Mouse (Mus musculus) mouse trophoblast stem cell (cell line): ENCODE data around the gene Jrkl.

Source experiments
- in situ Hi-C, 2 experiments: fragments of 300-500 bp; cut with MseI, MboI; formaldehyde crosslinking; loops; 2 replicates in 1 of 2; 3 replicates in 1 of 2; pipeline ENCODE4 v1.15.1; 2025

Jrkl gene

DNA sequence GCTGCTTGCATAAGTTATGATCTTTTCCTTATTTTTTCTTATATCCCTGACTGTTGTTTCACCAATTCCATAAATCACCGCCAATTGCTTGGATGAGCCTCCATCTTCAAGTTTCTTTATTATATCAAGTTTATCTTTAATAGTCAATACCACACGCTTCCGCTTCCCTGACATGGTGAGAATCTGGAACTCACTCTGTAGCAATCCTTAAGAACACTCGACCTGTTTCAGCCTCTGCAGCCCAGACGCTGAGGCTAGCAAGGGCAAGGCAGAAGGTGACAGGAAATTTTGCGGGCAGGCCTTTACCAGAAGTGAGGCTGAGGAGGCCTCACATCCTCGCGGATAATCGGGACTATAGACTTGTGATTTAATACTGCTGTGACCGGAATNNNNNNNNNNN, at the start of gene Jrkl:
Gene Jrkl (minus strand): TSS at position 349 of the 400 bp plus-strand sequence.
- in situ Hi-C loops, result no loop called here

DNA sequence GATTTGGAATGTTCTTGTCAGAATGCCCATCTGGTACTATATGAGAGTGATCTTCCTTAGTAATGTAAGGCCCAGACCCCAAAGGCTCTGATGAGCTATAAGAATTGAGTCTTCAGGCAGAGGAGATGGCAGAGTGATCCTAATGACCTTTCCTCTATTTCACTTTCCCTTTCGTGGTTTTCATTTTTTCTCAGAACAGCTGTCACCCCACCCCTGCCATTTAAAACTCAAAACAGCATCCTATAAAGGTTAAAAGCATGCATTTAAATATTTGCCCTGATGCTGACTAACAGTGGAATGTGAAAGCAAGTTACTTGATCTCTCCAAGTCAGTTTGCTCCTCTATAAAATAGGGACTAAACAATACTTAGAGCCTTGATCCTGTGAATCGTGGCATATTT, 41.9 kb upstream of the Jrkl start:
- in situ Hi-C loops, result no loop called here

DNA sequence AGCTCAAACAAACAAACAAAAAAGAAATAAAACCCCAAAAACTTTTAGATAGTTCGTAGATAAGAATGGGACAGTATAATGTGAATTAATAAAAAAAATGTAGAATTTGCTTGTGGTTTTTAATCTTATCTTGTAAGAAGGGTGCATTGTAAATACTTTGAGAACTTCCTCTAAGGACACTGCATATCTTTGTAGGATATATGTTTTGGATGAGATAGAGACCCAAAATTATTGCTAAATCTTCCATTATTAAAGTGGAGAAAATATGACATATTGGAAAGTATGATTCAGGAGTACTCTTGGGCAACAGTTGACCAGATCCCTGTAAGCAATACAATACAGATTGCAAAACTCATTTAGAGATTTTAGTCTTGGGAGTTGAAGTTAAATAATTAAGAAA, 27.6 kb upstream of the Jrkl start:
- in situ Hi-C loops, result no loop called here

DNA sequence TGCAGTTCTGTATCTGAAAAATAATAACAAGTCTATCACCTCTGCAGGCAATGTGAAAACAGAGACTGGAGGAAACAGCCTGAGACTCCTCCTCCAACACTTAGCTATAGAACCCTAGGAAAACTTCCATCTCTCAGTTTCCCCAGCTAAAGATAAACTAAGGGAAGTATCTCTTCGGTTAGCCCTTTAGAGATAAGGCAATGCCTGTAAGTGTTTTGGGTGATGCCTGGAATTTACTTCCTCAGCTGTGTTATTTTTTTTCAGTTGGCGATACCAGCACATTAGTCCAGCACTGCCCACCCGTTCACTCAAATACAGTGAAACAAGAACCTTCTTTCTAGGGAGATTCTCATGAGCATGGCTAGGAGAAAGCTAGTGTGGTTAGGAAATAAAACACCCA, 15.4 kb upstream of the Jrkl start:
- in situ Hi-C loops, result no loop called here

DNA sequence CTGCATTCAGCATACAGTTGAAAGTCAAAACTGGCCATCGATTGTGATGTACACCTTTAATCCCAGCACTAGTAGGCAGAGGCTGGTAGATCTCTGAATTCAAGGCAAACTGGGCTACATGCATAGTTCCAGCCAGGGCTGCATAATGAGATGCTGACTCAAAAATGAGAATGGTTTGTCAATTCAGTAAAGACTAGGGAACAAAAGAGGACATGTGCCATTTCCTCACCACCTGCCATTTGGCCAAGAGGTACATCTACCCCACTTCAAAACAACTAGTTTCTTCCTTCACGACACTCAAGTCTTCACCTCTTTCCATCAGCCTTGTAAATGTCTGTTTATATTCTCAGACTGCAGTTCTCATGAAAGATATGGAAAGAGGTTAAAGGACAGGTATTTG, 12.5 kb upstream of the Jrkl start:
- in situ Hi-C loops, result no loop called here

DNA sequence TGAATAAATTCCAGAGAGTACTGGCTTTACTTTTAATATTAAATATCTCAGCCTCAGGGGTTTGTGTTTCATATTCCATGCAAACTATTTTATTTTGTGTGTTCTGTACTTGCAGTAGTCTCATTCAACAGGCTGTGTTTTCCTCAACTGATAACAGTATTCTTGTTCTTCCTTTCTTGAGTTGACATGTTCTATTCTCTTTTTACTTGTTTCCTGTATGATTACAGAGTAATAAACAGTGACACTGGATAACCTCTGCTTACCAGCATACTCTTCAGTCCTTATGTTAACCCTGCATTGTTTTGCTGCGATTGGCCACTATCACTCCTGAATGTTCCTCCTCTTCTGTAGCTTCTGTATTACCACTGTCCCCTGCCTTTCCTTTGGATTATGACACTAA, 11.1 kb upstream of the Jrkl start:
- in situ Hi-C loops, result no loop called here

DNA sequence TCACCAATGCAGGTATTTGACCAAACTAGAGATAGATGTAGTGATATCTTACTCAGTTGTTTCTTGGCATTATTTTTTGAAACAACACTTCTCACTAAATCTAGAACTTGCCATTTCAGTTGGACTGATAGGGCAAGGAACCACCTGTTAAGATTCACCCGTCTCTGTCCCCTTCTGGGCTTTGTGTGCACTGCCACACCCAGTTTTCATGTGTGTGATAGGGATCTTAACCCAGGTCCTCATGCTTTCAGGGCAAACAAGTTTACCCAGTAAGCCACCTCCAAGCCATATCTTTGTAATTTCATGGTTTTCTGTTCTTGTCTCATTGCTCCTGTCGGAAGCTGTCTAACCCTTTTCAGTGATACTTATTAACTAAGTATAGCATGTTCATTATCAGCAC, 5.6 kb upstream of the Jrkl start:
- in situ Hi-C loops, result no loop called here

DNA sequence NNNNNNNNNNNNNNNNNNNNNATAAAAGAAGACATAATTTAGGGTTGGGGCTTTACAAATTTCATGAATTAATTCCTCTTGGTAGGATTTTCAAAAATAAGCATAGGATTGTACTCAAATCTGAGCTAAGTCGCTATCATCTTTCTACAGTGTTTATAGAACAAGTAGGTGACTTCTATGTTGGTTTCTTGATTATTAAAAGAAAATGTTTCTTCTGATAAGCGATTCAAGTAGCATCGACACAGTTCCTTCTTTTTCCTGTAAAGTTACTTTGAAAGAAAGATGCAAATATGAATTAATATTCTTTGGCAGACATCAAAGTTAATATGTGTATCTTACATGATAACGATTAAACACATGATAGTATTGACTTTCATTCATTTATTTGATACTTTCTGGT, 2.5 kb upstream of the Jrkl start:
- in situ Hi-C loops, result no loop called here

DNA sequence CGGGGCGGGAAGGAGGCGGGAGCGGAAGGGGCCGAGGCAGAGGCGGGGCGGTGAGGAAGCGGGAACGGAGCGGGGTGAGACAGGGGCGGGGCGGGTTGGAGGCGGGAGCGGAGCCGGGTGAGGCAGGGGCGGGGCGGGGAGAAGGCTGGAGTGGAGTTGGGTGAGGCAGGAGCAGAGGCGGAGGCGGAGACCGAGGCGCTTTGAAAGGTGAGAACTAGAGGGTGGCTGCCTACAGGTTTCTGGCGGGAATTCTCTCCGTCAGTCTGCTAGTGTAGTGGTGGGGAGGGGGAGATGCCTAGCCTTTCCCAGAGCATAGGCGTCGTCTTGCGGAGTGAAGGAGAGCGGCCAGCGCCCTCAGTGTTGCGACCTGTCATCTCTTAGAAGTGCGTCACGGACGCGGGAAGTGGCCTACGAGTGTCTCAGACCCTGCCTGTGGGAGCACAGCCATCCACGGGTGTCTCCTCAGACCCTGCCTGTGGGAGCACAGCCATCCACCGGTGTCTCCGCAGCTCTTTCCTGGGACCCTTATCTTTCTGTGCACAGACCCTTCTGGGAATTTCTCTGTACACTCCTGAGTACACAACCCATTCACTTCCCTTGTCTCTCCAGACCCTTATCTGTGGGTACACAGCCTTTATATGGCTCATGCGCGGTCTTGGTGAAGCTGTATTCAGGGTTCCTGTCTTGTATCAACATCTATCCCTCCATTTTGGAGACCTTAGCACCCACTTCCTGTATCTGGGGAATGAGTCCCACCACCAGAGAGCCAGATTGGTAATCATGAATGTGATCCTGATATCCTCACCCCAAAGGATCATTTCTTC, 1.4 kb upstream of the Jrkl start, which contains the start of gene Ccdc82:
Gene Ccdc82 (plus strand): TSS at position 141 of the 824 bp plus-strand sequence.
- in situ Hi-C loops, result no loop called here

DNA sequence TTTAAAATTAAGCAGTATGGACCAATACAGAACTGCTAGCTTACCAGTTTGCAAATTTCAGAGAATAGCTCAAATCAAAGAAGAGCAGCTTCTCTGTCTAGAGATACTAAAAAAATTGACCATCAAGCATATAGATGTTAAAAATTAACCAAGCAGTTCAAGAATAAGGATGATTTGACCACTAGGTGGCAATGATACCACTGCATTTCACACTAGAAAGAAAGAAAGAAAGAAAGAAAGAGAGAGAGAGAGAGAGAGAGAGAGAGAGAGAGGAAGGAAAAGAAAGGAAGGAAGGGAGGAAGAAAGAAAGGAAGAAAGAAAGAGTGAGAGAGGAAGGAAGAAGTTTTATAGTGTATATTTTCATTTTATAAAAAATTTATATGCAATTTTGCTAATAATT, 3.3 kb downstream of the Jrkl start:
- in situ Hi-C loops, result no loop called here

DNA sequence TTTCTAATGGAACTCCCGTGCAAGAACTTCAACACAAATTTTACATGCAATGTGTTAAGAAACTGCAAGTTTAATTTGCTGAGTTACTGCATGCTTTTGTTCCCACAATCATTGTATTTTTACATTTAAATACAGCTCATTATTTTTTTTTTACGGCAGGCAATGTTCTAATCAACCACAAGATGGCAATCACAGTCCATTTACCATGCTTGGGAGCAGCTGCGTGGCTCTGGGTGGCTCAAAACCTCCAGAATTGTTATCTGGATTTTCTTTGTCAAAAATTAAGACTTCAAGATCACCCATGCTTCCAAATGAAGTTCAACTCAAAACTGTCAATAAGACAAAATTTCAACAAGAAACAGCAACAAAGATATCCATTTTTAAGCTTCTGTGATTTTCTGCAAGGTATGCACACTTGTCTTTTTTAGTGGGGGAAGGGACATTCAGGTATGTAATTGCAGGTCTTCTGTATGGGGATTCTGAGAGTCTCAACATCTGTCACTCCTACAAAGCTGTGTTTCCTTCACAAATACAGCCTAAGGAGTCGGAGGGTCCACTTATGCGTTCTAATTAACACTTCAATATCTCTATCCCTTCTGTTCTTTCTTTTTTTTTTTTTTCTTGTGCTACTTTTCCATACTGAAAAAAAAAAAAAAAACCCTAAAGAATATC, 13.9 kb downstream of the Jrkl start:
- in situ Hi-C loops, result loop anchor here (10.0 kb wide), 1 partner anchor 483 kb away; no protein-coding TSS in a partner anchor

DNA sequence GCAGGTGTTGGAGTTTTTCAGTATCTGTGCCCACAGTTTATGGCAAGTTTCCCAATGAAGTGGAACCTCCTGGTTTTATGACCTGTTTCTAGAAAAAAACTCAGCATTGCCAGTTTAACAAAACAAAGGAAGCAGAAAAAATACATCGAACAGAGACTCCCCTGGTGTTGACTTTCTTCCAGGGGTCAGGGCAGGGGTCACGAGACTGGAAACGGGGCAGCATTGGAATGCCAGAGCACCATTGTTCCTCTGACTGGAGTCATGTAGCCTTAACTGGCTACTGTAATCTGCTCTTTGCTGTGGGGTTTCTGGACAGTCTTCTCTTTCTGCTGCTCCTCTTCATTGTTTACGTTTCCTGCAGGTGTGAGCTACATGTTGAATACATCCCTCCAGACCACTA, 15.1 kb downstream of the Jrkl start:
- in situ Hi-C loops, result loop anchor here (10.0 kb wide), 1 partner anchor 484 kb away; no protein-coding TSS in a partner anchor

DNA sequence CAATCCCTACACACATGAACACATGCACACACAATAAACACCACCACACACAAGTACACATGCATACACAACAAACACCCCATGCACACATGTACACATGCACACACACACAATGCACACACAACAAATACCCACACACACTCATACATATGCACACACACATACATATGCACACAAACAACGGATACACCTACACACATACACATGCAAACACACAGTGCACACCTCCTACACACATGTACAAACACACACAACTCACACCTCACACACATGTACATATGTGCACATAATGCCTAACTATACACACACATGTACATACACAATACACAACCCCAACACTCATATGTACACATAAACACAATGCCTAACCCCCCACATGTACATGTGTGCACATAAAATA, 19.8 kb downstream of the Jrkl start:
- in situ Hi-C loops, result no loop called here

DNA sequence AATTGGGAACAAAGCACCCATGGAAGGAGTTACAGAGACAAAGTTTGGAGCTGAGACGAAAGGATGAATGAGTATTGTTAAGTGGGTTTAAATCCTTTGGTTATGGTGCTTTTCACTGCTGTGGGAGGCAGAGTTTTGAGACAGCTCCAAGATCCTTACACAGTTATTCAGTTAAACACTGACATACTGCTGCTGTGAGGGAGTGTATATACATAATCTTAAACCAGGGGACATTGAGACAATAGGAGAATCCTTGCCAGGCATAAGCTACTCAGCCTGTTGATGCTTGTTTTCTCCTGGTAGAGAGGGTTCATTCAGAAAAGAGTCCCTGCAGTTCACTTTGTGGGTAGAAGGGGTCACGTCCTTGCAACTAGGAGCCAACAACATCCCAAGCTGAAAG, 39.3 kb downstream of the Jrkl start:
- in situ Hi-C loops, result no loop called here

DNA sequence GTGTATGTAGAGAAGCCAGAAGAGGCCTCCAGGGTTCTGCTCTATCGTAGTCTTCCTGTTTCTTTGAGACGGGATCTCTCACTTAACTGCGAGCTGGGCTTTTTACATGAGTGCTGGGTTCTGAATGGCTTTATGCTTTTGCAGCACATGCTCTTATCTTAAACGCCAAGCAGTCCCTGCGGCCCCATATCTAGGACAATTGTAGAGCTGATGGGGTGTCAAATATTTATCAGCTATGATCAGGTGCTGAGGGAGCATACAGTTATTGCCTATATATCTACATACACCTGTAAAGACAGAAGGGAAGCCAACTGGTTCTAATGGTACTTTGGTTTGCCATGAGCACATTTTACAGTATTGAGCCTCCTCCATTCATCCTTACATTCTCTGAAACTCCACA, 41.9 kb downstream of the Jrkl start:
- in situ Hi-C loops, result no loop called here

DNA sequence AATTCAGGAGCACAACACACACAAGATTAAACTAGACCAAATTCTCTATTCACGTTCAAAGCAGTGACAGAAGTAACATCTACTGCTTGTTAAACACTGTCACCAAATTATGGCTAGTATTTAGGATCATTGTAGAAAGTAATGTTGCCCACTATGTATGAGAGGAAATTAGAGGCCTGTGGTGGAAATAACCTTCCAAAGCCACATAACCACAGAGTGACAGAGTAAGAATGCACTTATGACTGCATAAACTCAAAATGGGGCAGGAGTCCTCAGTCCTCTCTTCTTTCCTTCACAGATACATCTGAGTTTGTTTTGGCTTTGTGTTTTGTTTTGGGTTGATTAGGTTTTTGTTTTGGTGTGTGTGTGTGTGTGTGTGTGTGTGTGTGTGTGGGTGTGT, 42.5 kb downstream of the Jrkl start:
- in situ Hi-C loops, result no loop called here

DNA sequence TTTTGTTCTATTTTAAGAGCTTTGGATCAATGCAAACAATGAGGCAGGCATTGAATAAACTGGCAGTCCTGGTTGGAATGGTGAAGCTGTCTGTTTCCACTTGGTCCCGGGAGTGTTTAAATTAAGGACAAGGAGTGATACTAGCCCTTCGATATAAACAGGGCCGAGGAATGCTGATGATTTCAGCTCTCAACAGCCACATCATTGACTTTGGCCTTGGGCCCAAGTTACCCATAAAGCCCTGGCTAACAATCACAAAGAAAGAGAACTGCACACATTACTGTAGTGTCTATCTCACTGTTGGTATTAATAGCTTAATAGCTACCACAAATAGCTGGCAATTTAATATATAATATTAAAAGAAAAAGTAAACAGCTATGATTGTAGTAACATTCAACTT, 45.5 kb downstream of the Jrkl start:
- in situ Hi-C loops, result no loop called here

DNA sequence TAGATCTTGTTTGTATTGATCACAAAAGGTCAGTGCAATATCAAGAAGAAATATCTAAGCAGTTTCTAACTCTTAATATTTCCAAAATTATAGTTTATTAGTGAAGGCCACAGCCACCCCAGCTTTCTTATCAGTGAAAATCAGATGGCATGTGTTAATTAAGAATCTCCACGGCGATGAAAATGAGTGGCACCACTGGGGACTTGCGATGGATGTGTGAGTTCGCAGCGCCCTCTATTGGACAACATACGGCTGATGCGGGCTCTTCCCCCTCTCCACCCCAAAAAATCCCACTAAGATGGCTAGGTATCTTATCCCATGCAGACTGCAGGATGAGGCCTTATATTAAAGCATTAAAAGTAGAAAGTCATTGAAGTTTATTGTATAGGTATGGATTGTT, 49.9 kb downstream of the Jrkl start:
- in situ Hi-C loops, result no loop called here

DNA sequence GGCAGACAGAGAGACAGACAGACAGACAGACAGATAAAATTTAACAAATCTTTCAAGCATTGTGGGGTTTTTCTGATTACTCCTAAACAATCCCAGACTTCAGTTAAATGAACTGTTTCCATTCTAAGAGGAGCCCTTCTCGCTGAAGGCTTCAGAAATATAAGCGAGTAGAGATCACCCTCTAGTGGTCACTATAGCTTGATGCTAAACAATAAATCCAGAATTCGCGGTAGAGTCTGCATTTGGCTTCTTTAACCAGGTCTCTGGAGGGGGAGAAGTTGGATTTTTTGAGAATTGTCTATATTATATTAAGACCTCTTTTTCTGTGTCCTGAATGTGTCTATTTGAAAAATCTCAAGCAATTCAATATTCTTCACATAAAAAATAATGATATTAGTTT, 50.4 kb downstream of the Jrkl start:
- in situ Hi-C loops, result no loop called here

DNA sequence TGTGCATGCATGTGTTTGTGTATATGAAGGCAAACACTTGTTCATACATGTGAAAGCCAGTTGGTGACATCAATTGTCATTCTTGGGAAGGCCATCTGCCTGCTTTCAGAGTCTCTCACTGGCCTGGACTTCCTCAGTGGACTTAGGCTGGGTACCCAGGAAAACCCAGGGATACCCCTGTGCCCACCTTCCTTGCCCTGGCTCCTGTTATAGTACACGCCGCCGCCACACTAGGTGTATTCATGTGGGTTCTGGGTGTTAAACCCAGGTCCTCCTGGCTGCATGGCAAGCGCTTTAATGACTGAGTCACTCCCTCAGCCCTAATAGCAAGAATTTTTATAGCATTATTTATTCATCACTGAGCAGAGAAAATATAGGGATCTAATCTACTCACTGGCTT, 51.0 kb downstream of the Jrkl start:
- in situ Hi-C loops, result no loop called here
